Mouse (Mus musculus): ENCODE measurements at regions not wholly inside any gene's neighbourhood (a gene's known extent, or its start where the extent isn't known, plus 50 kb on each side); places are given as distances from the start of the nearest gene placed in this dataset.
"Not testable (repeated sequence)": the region's sequence is repeated elsewhere in the genome, so short reads cannot be mapped to it uniquely, and the experiment has no call there.

DNA sequence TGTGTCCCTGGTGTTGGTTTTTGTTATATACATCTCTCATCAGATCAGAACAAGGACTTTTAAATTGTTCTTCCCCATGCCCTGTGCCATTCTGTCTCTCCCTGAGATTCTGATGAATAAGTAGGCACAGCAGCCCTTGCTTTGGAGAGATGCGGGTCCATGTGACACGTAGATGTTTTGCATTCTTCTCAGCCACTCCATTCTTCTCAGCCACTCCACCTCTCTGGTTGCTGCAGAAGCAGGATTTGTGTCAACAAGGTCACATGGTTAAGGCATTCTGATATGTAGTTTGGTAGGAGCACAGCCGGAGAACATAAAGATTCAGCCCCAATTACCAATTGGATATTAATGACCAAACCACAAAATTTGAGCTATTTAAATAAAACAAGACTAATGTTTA is 177.2 kb downstream of the Lyplal1 start:
- no peak for DNase-seq (ENCODE audit: low spot score)

DNA sequence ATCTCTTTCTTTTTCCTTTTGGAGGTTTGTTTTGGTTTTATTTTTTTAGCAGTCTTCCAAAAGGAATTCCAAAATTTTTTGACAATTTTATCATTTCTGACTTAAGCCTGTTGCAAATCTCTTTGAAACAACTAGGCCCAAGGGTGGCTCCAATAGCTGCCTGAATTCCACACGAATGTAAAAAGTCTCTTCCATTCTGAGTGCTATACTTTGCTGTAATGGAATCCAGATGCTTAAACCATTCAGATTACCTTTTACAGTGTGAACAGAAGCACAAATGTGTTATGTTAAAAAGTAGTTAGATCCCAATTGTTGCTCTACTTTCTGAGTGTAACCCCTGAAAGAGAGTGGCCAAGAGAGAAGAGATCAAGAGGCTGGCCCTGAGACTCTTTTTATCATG is 176.6 kb downstream of the Lyplal1 start:
- DNase-seq (ENCODE audit: low spot score): no peak

- DNase-seq (ENCODE audit: low spot score): no peak
Observed at GRCm38 (mm10) chr1:185951163-185951562, 165.9 kb downstream of the Lyplal1 start.

GRCm38 (mm10) chr1:185955821-185956220 is 161.3 kb downstream of the Lyplal1 start:
- not testable (repeated sequence) for DNase-seq (ENCODE audit: low spot score)

GRCm38 (mm10) chr1:185957557-185957956 is 159.6 kb downstream of the Lyplal1 start:
- no peak for DNase-seq (ENCODE audit: low spot score)

- DNase-seq (ENCODE audit: low spot score): no peak
Observed at GRCm38 (mm10) chr1:185958276-185958675, 158.8 kb downstream of the Lyplal1 start.

DNA sequence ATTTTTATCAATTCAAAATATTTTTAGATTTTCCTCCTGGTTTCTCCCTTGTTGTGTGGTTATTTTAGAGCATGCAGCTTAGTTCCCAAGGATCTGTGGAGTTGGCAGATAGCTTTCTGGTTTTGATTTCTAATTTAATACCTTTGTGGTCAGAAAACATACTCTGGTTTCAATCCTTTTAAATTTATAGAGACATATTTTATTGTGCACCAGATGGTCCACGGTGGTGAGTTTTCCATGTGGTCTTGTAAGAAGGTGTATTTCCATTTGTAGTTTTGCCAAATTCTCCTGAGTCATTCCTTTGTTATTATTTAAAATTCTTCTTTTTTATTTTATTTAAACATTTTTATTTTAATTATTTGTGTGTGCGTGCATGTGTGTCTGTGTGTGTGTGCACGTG is 154.5 kb downstream of the Lyplal1 start:
- DNase-seq (ENCODE audit: low spot score): no peak

- no peak for DNase-seq (ENCODE audit: low spot score)
Observed at GRCm38 (mm10) chr1:185963773-185964172, 153.3 kb downstream of the Lyplal1 start.

- DNase-seq (ENCODE audit: low spot score): no peak
Observed at GRCm38 (mm10) chr1:185964426-185964825, 152.7 kb downstream of the Lyplal1 start.

- no peak for DNase-seq (ENCODE audit: low spot score)
Observed at GRCm38 (mm10) chr1:185967227-185967626, 149.9 kb downstream of the Lyplal1 start.

DNA sequence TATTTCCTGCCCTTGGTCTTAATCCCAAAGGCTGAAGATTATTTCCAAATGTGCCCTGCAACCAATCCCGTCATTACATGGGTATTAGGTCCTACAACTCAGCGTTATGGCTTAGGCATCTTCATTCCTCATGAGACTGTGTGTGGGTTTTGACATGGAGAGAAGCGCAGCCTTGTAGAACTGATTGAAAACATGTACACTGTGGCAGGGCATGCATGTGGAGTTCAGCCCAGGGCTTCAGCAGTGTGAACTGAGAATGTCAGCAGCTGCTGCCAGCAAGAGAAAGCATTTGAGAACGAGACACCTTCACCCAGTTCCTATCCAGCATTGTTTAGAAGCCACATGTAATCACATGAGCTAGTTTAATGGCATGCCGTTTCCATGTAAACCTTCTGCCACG is 149.3 kb downstream of the Lyplal1 start:
- no peak for DNase-seq (ENCODE audit: low spot score)

- no peak for DNase-seq (ENCODE audit: low spot score)
Observed at GRCm38 (mm10) chr1:185968642-185969041, 148.5 kb downstream of the Lyplal1 start.

DNA sequence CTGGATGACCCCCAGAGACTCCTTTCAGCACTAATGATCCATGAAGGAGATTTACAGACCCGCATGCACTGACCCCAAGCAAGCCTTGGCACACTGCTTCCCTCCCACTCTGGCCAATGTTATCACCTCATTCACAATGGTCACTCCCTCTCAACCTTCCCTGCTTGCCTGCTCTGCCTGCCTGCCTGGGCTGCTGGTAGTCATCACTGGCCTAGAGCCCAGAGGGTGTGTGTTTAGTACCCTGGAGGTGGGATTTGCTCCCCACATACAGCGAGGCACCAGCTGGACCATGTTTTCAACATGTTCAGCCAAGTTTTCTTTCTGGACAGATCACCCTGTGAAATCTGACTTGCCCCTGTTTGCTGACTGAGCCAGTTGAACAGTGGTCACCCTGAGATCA is 147.9 kb downstream of the Lyplal1 start:
- no peak for DNase-seq (ENCODE audit: low spot score)

DNA sequence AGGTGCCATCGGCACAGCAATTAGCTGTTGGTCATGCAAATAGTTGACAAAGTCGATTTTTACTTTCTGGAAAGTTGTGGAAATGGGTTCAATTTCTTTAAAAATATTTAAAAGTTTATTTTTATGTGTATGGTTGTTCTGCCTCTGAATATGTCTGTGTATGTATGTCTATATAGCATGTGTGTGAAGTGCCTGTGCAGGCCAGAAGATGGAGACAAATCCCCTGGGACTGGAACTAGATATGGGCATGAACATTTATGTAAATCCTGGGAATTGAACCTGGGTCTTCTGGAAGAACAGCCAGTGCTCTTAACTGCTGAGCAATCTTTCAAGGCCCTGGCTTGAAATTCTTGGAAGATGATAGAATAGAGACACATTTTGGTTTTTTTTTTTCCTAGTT is 140.0 kb downstream of the Lyplal1 start:
- no peak for DNase-seq (ENCODE audit: low spot score)

DNA sequence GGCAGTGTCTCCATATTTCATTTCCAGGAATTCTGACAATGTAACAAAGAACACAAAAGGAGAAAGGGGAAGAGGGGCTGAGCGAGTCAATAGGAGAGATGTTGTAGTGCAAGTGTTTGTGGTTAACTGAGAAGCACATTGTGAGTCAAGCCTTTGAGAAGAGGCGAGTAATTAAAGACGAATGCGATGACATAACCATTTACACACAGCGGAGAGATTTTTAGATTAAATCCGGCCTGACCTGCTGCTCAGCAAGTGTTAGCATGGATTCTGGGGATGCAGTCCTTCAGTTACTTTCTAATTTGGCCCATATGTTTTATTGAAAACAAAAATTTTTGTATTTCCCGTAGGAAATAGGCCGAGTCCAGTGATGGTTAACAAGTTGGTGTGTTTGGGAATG is 127.7 kb downstream of the Lyplal1 start:
- DNase-seq (ENCODE audit: low spot score): no peak

DNA sequence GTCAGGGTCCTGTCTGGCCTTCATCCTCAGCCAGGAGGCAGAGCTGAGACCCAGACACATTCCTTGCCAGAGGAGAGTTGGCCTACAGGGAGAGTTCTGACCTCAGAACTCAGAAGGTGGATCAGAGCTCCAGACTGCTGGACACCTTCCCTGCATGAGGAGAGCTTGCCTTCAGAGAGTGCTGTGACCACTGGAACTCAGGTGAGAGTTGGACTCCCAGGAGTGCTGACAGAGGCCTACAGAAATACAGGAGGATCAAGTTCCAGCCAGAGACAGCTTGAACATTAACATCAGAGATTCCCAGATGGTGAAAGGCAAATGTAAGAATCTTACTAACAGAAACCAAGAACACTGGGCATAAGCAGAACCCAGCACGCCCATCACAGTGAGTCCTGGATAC is 117.0 kb downstream of the Lyplal1 start:
- not testable (repeated sequence) for DNase-seq (ENCODE audit: low spot score)

- DNase-seq (ENCODE audit: low spot score): no peak
Observed at GRCm38 (mm10) chr1:186013413-186013812, 103.7 kb downstream of the Lyplal1 start.

GRCm38 (mm10) chr1:186014166-186014565 is 102.9 kb downstream of the Lyplal1 start:
- no peak for DNase-seq (ENCODE audit: low spot score)

- DNase-seq (ENCODE audit: low spot score): no peak
Observed at GRCm38 (mm10) chr1:186015831-186016561, 101.1 kb downstream of the Lyplal1 start.

GRCm38 (mm10) chr1:186017547-186017946 is 99.6 kb downstream of the Lyplal1 start:
- DNase-seq (ENCODE audit: low spot score): no peak

- no peak for DNase-seq (ENCODE audit: low spot score)
Observed at GRCm38 (mm10) chr1:186019511-186019910, 97.6 kb downstream of the Lyplal1 start.

DNA sequence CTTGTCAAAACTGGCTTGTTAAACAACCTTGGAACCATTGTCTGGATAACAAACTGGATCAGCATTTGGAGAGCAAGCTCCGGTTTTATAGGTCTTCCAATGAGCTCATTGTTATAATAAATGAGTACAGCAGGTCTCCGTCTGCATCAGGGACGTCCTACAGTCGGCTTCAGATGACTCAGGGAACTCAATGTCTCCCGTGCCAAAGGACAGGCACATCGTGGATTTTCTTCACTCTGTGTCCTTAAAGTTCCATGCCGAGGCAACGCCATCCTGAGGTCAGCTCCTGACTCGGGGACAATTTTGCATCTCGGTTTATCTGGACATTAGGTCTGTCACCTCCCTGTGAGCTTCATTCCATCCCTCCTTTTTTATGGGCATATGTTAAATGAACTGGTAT is 85.2 kb downstream of the Lyplal1 start:
- no peak for DNase-seq (ENCODE audit: low spot score)

DNA sequence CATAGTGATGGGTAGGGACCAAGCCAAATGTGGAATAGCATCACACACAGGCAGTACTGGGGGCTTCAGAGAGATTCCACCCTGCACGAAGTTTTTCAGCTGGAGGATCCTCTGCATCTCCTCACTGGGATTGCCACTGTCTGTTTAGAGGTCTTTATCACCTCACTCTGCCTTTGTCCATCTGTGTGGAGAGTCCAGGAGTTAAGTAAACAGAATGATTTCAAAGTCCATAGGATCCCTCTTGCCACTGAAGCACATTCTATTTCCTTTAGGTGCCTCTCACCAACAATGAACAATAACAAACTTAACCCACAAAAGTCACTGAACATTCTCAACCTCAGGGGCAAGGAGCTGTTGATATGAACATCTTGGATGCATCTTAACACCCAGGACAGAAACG is 82.7 kb downstream of the Lyplal1 start:
- DNase-seq (ENCODE audit: low spot score): no peak

All from layer of hippocampus, adult 9-10 months (tissue).